Mouse (Mus musculus) ovary, postnatal 36 days (tissue): ENCODE measurements around the gene Arcn1.
A peak's percentile ranks its signal among the peaks of the same experiment; 100 is the strongest.
"Not testable (repeated sequence)": the region's sequence is repeated elsewhere in the genome, so short reads cannot be mapped to it uniquely, and the experiment has no call there.

ENCODE experiments used
- DNase-seq: peaks from one replicate; pipeline ENCODE4 v3.0.0; 2022; ENCODE audit warnings: low spot score, mixed read lengths

Gene Arcn1

GRCm38 (mm10) chr9:44767101-44768028 is at the start of gene Arcn1, which contains the start of gene Ift46:
TSS of gene Arcn1 (minus strand) at chr9:44767845.
TSS of gene Ift46 (plus strand) at chr9:44767908.
- DNase-seq, result peak; percentile 82

DNA sequence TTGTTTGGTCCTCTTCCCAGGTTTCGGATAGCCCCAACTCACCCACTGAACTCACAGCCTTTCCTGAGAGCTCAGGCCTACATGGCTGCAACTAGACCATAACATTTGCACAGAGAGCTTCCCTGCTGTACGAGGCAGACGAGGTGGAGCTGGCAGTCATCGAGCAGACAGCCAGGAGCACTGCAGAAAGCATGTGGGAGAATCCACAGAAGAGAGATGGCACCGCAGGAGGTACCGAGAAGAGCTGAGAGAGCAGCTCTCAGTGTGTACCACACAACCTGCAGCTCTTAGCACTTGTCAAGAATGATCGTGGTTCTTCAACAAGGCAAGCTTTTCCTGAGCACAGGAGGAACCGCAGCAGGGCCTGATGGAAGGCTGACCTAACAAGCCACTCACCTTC is 46.5 kb upstream of the Arcn1 start:
- DNase-seq, result no peak

DNA sequence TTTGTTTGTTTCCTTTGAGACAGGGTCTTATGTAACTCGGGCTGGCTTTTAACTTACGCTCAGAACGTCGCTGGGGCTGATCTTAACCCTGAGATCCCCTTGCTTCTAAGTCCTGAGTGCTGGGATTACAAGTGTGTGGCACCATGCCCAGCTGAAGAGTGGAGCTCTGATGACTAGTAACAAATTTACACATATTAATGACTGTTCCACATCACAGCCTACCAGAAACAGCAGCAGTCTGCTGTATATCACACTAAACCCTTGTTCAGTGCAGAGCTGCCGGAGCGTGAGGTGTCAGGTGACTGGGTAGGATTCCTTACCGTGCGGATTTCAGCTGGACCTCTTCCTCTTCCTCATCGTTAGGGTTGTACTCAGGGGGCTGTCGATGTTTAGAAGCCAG is 42.7 kb upstream of the Arcn1 start:
- DNase-seq, result no peak

GRCm38 (mm10) chr9:44807778-44808177 is 40.1 kb upstream of the Arcn1 start:
- no peak for DNase-seq

DNA sequence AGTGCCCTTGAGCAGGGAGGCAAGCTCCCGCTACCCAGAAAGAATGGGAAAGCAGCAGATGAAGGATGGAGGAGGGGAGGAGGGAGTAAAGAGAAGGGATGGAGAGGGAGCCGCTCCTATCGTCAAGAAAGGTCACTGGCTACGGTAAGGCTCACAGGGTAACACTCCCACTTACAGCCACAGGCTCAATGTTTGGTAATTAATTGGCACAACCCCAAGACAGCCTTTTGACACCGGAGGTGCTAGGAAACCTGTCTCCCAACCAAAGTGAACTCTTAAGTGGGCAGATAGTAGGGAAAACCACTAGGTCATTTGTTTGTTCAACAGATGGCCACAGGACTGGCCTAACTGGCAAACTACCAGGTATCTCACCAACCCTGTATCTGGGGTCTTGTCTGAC is 39.5 kb upstream of the Arcn1 start:
- no peak for DNase-seq

GRCm38 (mm10) chr9:44805536-44805935 is 37.9 kb upstream of the Arcn1 start:
- DNase-seq, result no peak

- DNase-seq, result no peak
Measured at GRCm38 (mm10) chr9:44804678-44805077, 37.0 kb upstream of the Arcn1 start.

- no peak for DNase-seq
Measured at GRCm38 (mm10) chr9:44802808-44803450, 35.3 kb upstream of the Arcn1 start, which contains the start of gene Ttc36. TSS of gene Ttc36 (minus strand) at chr9:44803072.

DNA sequence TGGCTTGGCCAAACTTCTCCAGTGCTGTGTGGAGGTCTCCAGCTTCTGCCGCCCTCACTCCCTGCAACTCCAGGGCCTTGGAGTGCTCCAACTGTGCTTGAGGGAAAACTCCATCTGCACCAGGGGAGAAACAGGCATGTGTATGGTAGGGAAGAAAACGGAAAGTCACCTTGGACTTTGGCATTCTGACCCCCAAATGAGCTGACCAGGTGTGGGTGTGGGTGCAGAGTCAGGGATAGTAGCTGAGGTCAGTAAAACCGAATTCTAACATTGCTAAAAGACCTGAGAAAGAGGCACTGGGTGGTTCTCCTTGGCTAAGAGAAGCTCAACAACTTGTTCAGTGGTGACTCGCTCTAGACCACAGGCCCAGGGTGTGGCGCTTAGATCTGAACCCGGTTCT is 34.0 kb upstream of the Arcn1 start:
- no peak for DNase-seq

DNA sequence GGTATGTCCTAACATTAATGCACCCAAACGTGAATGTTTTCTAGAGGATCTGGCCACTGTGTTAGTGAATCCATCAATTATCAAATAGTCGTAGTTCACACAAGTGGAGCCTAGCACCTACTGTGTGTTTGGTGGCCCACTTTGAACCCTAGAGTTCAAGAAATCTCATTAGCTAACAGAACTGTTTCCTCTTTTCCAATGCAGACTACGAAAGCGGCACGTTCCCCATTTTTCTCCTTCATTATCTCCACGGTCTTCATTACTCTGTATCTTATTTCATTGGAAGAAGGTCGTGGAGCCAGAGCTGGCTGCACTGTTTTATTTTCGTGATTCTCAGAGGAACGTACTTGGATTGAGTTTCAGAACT is 32.3 kb upstream of the Arcn1 start:
- no peak for DNase-seq

DNA sequence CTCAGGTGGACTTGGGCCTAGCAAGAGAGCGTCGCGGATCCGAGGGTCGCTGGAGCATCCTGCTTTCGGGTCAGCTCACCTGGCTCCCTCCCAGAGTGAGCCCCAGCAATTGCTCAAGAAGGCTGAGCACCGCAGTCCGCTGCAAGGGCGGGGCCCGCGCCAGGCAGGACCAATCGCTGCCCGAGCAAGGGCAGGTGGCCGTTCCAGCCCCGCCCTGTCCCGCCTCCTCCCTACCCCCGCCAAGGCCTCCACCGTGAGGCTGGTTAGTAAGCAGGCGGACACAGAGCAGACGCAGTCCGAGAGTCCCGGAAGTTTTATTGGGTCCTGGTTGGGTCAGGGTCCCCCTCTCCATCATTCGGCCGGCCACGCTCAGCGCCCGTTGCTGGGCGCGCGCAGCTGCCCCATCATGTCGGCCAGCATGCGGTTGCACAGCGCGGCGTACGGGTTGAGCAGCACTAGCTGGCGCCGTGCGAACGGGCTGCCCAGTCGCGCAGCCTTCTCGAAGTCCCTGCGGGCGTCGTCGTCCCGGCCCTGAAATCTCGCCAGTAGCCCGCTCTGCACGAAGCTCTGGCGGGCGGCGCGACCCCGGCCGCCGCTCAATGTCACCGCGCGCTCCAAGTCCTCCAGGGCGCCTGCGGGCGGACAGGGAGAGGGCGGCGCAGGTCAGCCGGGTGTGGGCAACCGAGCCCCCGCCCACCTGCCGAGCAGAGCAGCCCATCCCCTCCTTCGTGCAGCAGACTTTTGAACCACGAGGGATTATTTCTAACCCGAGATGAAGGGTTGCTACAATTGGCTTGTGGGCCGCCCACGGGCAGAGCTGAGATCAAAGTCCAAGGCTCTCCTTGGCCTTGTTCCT is 31.7 kb upstream of the Arcn1 start, which contains the start of gene Tmem25:
Gene Tmem25, minus strand, starts transcription at position 206 of the 856 bp plus-strand sequence.
- DNase-seq, result peak; percentile 86

DNA sequence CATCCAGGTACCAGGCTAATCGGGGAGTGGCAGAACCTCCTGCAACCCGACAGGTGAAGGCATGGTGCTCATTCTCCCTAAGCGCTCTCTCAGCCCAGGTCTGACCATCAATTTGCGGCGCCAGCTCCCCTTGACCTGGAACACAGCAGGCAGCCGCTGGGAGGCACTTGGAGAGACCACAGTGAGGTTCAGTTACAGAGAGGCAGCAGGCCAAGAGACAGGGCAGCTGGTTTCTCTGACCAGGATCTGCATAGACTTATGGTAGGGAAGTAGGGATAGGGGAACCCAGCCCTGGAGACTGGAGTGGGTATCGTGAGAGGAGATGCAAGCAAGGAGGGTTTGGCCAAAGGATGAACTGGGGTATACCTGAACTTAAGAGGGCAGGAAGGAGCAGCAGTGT is 30.7 kb upstream of the Arcn1 start:
- no peak for DNase-seq

DNA sequence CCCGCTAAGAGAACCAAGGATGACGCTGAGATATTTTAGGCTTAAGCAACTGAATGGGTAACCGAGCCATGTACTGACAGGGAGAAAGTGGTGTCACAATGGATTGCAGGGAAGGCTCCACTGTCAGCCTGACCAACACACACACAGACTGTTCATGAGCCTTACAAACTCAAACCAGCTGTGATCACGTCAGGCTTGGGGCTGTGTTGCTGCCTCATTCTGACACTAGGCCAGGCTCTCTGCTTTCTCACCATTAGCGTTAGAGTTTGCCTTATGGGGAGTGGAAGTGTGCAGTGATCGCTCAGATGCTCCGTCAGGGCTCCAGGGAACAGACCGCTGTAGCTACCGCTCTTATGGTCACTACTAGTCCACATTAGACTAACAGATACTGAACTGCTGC is 25.2 kb upstream of the Arcn1 start:
- no peak for DNase-seq

GRCm38 (mm10) chr9:44772750-44773651 is 5.4 kb upstream of the Arcn1 start:
- DNase-seq, result peak; percentile 92

DNA sequence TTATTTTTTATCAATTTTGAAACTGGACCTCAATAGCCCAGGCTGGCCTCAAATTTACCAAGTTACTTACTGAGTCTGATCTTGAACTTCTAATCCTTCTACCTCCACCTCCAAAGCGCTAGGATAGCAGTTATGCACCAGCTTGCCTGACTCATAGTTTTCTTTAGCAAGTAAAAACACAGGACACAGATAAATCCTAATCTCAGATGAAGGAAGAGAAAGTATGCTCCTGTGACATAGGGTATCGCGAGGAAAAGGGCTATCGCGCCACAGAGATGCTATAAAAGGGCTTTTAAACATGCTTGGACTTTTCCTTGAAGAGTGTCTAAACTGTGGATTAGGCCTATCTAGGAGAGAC is 4.7 kb upstream of the Arcn1 start:
- no peak for DNase-seq

DNA sequence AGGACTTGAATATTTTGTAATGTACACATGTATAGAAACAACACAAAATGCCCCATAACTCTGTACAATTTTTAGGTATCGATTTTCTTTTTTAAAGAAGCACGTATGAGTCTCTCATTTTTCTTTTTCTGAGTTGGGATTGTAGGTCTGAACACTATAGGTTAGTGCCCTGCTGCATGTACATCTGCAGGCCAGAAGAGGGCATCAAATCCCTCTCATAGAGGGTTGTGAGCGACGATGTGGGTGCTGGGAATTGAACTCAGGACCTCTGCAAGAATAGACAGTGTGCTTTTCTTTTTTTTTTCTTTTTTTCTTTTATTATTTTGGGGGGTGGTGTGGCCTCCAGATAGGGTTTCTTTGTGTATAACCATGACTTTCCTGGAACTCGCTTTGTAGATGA is 3.7 kb upstream of the Arcn1 start:
- no peak for DNase-seq

DNA sequence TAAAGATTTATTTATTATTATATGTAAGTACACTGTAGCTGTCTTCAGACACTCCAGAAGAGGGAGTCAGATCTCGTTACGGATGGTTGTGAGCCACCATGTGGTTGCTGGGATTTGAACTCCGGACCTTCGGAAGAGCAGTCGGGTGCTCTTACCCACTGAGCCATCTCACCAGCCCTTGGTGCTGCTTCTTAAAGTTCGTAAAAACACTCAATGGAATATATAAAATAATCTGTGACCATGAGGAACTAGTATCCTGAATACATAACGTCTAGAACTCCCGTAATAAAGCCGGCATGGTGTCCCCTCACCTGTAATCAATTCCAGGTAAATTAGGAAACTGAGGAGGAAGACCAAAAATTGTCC is 367 bp upstream of the Arcn1 start:
- not testable (repeated sequence) for DNase-seq

- no peak for DNase-seq
Measured at GRCm38 (mm10) chr9:44760873-44761272, 6.8 kb downstream of the Arcn1 start.

- no peak for DNase-seq
Measured at GRCm38 (mm10) chr9:44748473-44748872, 19.2 kb downstream of the Arcn1 start.

DNA sequence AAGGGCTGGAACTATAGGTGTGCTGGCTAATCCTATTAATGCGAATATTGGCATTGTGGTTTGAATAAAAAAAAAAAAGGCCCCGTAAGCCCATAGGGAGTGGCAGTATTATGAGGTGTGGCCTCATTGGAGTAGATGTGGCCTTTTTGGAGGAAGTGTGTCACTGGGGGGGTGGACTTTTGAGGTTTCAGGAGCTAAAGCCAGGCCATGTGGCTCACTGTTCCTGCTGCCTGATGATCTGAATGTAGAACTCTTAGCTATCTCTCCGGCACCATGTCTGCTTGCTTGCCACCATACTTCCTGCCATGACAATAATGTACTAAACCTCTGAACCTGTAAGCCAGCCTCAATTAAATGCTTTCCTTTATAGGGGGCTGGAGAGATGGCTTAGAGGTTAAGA is 20.3 kb downstream of the Arcn1 start:
- no peak for DNase-seq

DNA sequence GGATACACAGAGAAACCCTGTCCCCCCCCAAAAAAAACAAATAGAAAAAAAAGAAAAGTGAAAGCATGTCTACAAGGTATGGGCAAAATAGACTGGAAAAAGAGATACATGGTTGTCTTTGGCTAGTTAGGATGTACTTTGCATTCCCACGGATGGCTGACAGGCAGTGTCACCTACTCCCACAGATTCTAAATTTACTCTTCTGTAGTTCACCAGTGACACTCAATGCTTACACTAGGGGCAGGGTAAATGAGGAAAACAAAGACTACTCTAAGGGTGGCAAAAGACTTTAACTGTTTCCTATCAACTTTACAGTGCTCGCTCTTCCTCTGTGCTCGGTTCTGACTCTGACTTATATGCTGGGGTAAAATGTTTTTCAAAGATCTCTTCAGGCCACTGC is 21.0 kb downstream of the Arcn1 start:
- DNase-seq, result no peak
